Mouse (Mus musculus): ENCODE measurements around the gene Capn5. TPM values are rescaled to one million over a fixed set of nuclear protein-coding genes. Genes with fewer than 3 reads are reported as not detected.
A peak's percentile ranks its signal among the peaks of the same experiment; 100 is the strongest.

The Capn5 gene
- polyA plus RNA-seq, 1 experiment from 2014 or later, result 5.0 TPM

- DNase-seq (ENCODE audit: low spot score), result no peak
- ATAC-seq (ENCODE audit: low read depth), result no peak
- no peaks in the 10 kb centered on the region for H3K9me3 ChIP-seq (ENCODE audit: control insufficient read depth, low read length)
- peaks cover 13% of the 10 kb centered on the region; the same call in 1 of the 2 replicates for H3K4me1 ChIP-seq (ENCODE audit: control insufficient read depth, insufficient read depth, low read length)
- no peak overlapping the region for H3K27ac ChIP-seq (replicated peaks; ENCODE audit: low read depth, low read length)
- no peak overlapping the region for H3K4me3 ChIP-seq (ENCODE audit: low read depth, low read length)
- WGBS, result 85% methylated on average over 8 of the region's 8 CpGs
- no peaks in the 10 kb centered on the region for H3K36me3 ChIP-seq (ENCODE audit: control insufficient read depth, insufficient read depth, low read length)
- H3K27me3 ChIP-seq (replicated peaks; ENCODE audit: control insufficient read depth, insufficient read depth, low read length), result no peaks in the 10 kb centered on the region
- H3K9ac ChIP-seq (ENCODE audit: low read depth, low read length), result no peak overlapping the region
- no peak overlapping the region for H3K4me2 ChIP-seq (ENCODE audit: low read depth, low read length)
Observed at GRCm38 (mm10) chr7:98172661-98173060, 5.4 kb downstream of the Capn5 start.

DNA sequence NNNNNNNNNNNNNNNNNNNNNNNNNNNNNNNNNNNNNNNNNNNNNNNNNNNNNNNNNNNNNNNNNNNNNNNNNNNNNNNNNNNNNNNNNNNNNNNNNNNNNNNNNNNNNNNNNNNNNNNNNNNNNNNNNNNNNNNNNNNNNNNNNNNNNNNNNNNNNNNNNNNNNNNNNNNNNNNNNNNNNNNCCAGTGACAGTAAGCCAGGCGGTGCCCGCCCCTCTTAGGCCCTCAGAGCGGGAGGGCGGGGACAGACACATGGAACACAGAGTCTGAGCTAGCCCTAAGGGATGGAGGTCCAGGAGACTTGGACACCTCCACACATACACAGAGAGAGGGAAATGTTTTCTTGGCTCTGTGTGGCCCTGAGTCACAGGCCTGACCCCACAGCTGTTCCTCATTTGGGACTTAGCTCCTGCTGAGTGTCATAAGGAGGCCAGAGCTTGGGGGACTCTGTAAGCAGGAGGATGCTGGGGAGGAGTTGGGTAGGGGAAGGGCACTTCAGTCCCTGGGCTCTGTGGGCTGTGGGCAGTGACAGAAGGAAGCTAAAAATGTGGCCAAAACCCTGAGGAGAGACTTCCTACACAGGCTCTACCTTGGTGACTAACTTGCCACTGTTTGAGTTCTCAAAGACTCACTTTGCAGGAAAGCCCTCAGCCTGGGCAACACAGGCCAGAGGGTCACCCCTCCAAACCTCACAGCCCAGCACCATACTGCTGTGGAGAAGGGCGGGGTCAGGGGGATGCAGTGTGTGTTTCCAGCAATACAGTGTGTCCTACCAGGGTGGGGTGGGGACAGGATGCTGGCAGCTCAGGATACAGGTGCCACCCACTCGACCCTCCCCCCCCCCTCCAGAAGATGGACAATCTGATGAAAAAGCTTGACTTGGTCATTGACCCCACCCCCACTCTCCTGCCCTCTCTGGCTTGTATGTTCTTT lies 6.7 kb downstream of the Capn5 start:
- no peak overlapping the region for H3K27ac ChIP-seq (replicated peaks; ENCODE audit: low read depth, low read length)

DNA sequence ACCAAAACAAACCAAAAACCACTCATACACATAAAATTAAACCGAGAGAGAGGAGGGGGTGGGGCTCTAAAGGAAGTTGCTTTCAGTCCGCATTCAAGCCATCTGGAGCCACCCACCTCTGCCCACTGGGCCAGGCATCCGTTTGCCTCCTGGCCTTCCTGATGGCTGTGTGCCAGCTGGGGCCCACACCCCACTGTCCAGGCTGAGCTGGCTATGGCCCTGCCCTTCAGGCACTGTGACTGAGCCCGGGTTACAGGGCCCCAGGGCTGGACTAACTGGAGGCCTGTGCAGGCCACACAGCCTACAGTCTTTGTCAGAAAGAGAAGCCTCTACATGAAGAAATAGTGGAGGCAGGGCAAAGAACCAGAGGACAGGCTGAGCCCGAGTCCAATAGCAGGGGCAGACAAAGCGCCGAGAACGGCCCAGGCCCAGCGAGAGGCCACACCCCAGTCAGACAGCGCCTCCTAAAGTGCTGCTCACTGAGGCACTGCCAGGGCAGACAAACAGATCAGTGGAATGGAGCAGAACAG lies 13.0 kb downstream of the Capn5 start:
- H3K4me3 ChIP-seq (ENCODE audit: low read depth, low read length), result no peak overlapping the region
- DNase-seq (ENCODE audit: low spot score), result peak; percentile 51
- 47% methylated on average over 10 of the region's 10 CpGs for WGBS
- H3K27ac ChIP-seq (replicated peaks; ENCODE audit: low read depth, low read length), result 0 out of 2 replicates have a peak overlapping the region, but pooled peaks have one; percentile 41
- no peaks in the 10 kb centered on the region for H3K36me3 ChIP-seq (ENCODE audit: control insufficient read depth, insufficient read depth, low read length)
- peak; percentile 26; the same call in 1 of the 2 replicates for ATAC-seq (ENCODE audit: low read depth)
- H3K4me1 ChIP-seq (ENCODE audit: control insufficient read depth, insufficient read depth, low read length), result peaks cover 16% of the 10 kb centered on the region
- no peak overlapping the region for H3K4me2 ChIP-seq (ENCODE audit: low read depth, low read length)
- no peaks in the 10 kb centered on the region for H3K27me3 ChIP-seq (replicated peaks; ENCODE audit: control insufficient read depth, insufficient read depth, low read length)
- no peaks in the 10 kb centered on the region for H3K9me3 ChIP-seq (ENCODE audit: control insufficient read depth, low read length)
- no peak overlapping the region; the same call in 1 of the 2 replicates for H3K9ac ChIP-seq (ENCODE audit: low read depth, low read length)

More for the DNA sequence above, 6.7 kb downstream of the Capn5 start:
- DNase-seq (ENCODE audit: low spot score), result no peak
- 42% methylated on average over 6 of the region's 6 CpGs for WGBS
- no peaks in the 10 kb centered on the region for H3K27me3 ChIP-seq (replicated peaks; ENCODE audit: control insufficient read depth, insufficient read depth, low read length)
- H3K4me1 ChIP-seq (ENCODE audit: control insufficient read depth, insufficient read depth, low read length), result 0 out of 2 replicates have a peak, but pooled peaks cover 10% of the 10 kb centered on the region
- H3K4me3 ChIP-seq (ENCODE audit: low read depth, low read length), result no peak overlapping the region
- H3K9me3 ChIP-seq (ENCODE audit: control insufficient read depth, low read length), result no peaks in the 10 kb centered on the region
- no peaks in the 10 kb centered on the region for H3K36me3 ChIP-seq (ENCODE audit: control insufficient read depth, insufficient read depth, low read length)
- no peak overlapping the region for H3K4me2 ChIP-seq (ENCODE audit: low read depth, low read length)
- H3K9ac ChIP-seq (ENCODE audit: low read depth, low read length), result no peak overlapping the region
- peak; percentile 76 for ATAC-seq (ENCODE audit: low read depth)

DNA sequence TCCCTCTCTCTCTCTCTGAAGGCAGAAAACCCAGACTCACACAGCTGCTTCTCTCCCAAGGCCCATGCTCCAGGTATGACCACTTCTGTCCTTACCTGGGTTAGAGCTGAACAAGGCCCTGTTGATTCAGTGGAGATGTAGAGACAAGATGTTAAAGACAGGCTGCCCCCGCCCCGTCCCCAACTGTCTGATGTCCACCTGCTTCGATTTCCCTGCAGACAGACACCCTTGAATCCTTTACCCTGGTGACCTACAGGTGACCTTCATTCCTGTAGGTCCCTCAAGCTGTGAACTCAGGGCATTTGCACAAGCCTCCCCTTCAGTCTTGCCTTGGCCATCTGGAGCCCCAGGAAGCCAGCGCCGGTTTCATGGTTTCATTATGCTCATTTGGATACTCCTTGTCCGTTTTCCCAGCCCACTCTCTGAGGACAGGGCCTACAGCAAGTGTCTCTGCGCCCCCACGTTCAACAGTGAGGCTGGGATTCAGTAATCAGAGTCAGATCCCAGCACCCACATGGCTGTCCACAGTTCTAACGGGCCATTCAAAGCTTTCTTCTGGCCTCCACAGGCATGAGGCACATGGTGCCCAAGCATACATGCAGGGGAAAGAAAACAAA lies 13.6 kb downstream of the Capn5 start:
- Histone ChIP-seq H3K9me3 (ENCODE audit: control insufficient read depth, low read length) (no peaks in the 10 kb centered on the region), H3K4me3 (ENCODE audit: low read depth, low read length) (no peak overlapping the region), H3K27me3 (replicated peaks; ENCODE audit: control insufficient read depth, insufficient read depth, low read length) (no peaks in the 10 kb centered on the region), H3K9ac (ENCODE audit: low read depth, low read length) (no peak overlapping the region), H3K27ac (replicated peaks; ENCODE audit: low read depth, low read length) (0 out of 2 replicates have a peak overlapping the region, but pooled peaks have one; percentile 6), H3K36me3 (ENCODE audit: control insufficient read depth, insufficient read depth, low read length) (no peaks in the 10 kb centered on the region), H3K4me2 (ENCODE audit: low read depth, low read length) (no peak overlapping the region), H3K4me1 (ENCODE audit: control insufficient read depth, insufficient read depth, low read length) (peaks cover 16% of the 10 kb centered on the region)
- DNase-seq (ENCODE audit: low spot score) (no peak), ATAC-seq (ENCODE audit: low read depth) (no peak)
- 62% methylated on average over 9 of the region's 9 CpGs for WGBS

GRCm38 (mm10) chr7:98163700-98164099 lies 14.4 kb downstream of the Capn5 start:
- no peaks in the 10 kb centered on the region for H3K36me3 ChIP-seq (ENCODE audit: control insufficient read depth, insufficient read depth, low read length)
- no peak for DNase-seq (ENCODE audit: low spot score)

GRCm38 (mm10) chr7:98162239-98162638 lies 15.8 kb downstream of the Capn5 start:
- no peak overlapping the region for H3K9ac ChIP-seq (ENCODE audit: low read depth, low read length)
- no peak overlapping the region for H3K4me2 ChIP-seq (ENCODE audit: low read depth, low read length)
- H3K9me3 ChIP-seq (ENCODE audit: control insufficient read depth, low read length), result no peaks in the 10 kb centered on the region
- no peaks in the 10 kb centered on the region for H3K36me3 ChIP-seq (ENCODE audit: control insufficient read depth, insufficient read depth, low read length)
- no peak overlapping the region for H3K27ac ChIP-seq (replicated peaks; ENCODE audit: low read depth, low read length)
- peaks cover 16% of the 10 kb centered on the region for H3K4me1 ChIP-seq (ENCODE audit: control insufficient read depth, insufficient read depth, low read length)
- 76% methylated on average over 6 of the region's 6 CpGs for WGBS
- ATAC-seq (ENCODE audit: low read depth) (no peak), DNase-seq (ENCODE audit: low spot score) (no peak)
- H3K4me3 ChIP-seq (ENCODE audit: low read depth, low read length), result no peak overlapping the region
- H3K27me3 ChIP-seq (replicated peaks; ENCODE audit: control insufficient read depth, insufficient read depth, low read length), result no peaks in the 10 kb centered on the region

More at GRCm38 (mm10) chr7:98163700-98164099, 14.4 kb downstream of the Capn5 start:
- Histone ChIP-seq H3K9ac (ENCODE audit: low read depth, low read length) (no peak overlapping the region), H3K4me1 (ENCODE audit: control insufficient read depth, insufficient read depth, low read length) (peaks cover 16% of the 10 kb centered on the region), H3K9me3 (ENCODE audit: control insufficient read depth, low read length) (no peaks in the 10 kb centered on the region), H3K27me3 (replicated peaks; ENCODE audit: control insufficient read depth, insufficient read depth, low read length) (no peaks in the 10 kb centered on the region), H3K27ac (replicated peaks; ENCODE audit: low read depth, low read length) (no peak overlapping the region), H3K4me2 (ENCODE audit: low read depth, low read length) (no peak overlapping the region), H3K4me3 (ENCODE audit: low read depth, low read length) (no peak overlapping the region)
- no peak for ATAC-seq (ENCODE audit: low read depth)
- 56% methylated on average over 3 of the region's 3 CpGs for WGBS

GRCm38 (mm10) chr7:98160041-98160740 lies 17.9 kb downstream of the Capn5 start:
- Histone ChIP-seq H3K36me3 (ENCODE audit: control insufficient read depth, insufficient read depth, low read length) (no peaks in the 10 kb centered on the region), H3K27me3 (replicated peaks; ENCODE audit: control insufficient read depth, insufficient read depth, low read length) (no peaks in the 10 kb centered on the region), H3K4me1 (ENCODE audit: control insufficient read depth, insufficient read depth, low read length) (peaks cover 12% of the 10 kb centered on the region), H3K4me2 (ENCODE audit: low read depth, low read length) (no peak overlapping the region), H3K9me3 (ENCODE audit: control insufficient read depth, low read length) (no peaks in the 10 kb centered on the region), H3K9ac (ENCODE audit: low read depth, low read length) (no peak overlapping the region), H3K27ac (replicated peaks; ENCODE audit: low read depth, low read length) (no peak overlapping the region), H3K4me3 (ENCODE audit: low read depth, low read length) (no peak overlapping the region)
- DNase-seq (ENCODE audit: low spot score), result no peak
- no peak for ATAC-seq (ENCODE audit: low read depth)
- WGBS, result 40% methylated on average over 7 of the region's 8 CpGs

GRCm38 (mm10) chr7:98158481-98158880 lies 19.6 kb downstream of the Capn5 start:
- 43% methylated on average over 8 of the region's 8 CpGs for WGBS
- Histone ChIP-seq H3K4me3 (ENCODE audit: low read depth, low read length) (no peak overlapping the region), H3K9me3 (ENCODE audit: control insufficient read depth, low read length) (no peaks in the 10 kb centered on the region), H3K4me2 (ENCODE audit: low read depth, low read length) (no peak overlapping the region; the same call in 1 of the 2 replicates), H3K4me1 (ENCODE audit: control insufficient read depth, insufficient read depth, low read length) (0 out of 2 replicates have a peak, but pooled peaks cover 4% of the 10 kb centered on the region), H3K27me3 (replicated peaks; ENCODE audit: control insufficient read depth, insufficient read depth, low read length) (no peaks in the 10 kb centered on the region), H3K27ac (replicated peaks; ENCODE audit: low read depth, low read length) (0 out of 2 replicates have a peak overlapping the region, but pooled peaks have one; percentile 6), H3K9ac (ENCODE audit: low read depth, low read length) (no peak overlapping the region), H3K36me3 (ENCODE audit: control insufficient read depth, insufficient read depth, low read length) (no peaks in the 10 kb centered on the region)
- DNase-seq (ENCODE audit: low spot score) (no peak), ATAC-seq (ENCODE audit: low read depth) (peak; percentile 42; the same call in 1 of the 2 replicates)

Measured in embryonic facial prominence, embryonic 14.5 days (tissue).